Mouse (Mus musculus): Measurements from ENCODE around the gene Ankrd54.
"Not testable (repeated sequence)": the region's sequence is repeated elsewhere in the genome, so short reads cannot be mapped to it uniquely, and the experiment has no call there.

The Ankrd54 gene

DNA sequence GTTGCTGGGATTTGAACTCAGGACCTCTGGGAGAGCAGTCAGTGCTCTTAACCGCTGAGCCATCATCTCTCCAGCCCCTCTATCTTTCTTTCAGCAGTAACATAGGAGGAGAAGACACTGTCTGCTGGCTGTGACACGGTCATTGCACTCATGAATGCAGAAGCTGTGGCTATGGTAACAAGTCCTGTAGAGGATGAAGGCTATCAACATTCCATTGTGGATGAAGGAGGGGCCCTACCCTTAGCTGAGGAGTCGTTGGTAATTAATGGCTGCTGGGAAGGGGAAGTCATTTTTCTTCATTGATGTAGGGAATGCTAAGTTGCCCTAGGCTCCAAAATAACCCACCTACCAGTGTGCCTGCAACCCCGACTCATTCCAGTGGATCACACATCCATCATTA is 44.5 kb downstream of the Ankrd54 start:
- DNase-seq (ENCODE audit: low read depth in 1 of 2, low spot score in 2 of 2), result no peak

- no peak for DNase-seq (ENCODE audit: low read depth in 1 of 2, low spot score in 2 of 2)
Observed at GRCm38 (mm10) chr15:79013382-79013781, 49.3 kb downstream of the Ankrd54 start.

DNA sequence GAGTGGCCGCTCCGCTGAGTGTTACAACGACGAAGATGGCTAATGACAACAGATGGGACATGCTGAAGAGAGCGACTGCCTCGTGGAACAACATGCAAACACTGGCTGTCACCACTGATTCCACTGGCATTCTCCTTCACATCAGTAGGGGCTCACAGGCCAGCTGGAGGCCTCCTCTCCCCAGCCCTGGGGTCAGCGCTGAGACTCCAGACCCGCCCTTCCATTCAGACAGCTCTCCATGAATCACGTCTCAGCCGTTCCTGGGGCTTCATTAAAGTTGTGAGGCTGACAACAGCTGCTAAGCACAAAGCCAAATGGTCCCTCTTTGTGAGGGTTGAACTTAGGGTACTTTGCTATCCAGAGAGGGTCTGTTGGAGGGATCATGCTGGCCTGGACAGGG is 51.1 kb downstream of the Ankrd54 start:
- no peak for DNase-seq (ENCODE audit: low read depth in 1 of 2, low spot score in 2 of 2)

GRCm38 (mm10) chr15:79009734-79010133 is 53.0 kb downstream of the Ankrd54 start:
- no peak for DNase-seq (ENCODE audit: low read depth in 1 of 2, low spot score in 2 of 2)

GRCm38 (mm10) chr15:79007836-79008235 is 54.9 kb downstream of the Ankrd54 start:
- DNase-seq (ENCODE audit: low read depth in 1 of 2, low spot score in 2 of 2), result not testable (repeated sequence)

- DNase-seq (ENCODE audit: low read depth in 1 of 2, low spot score in 2 of 2), result no peak
Observed at GRCm38 (mm10) chr15:79007059-79007458, 55.6 kb downstream of the Ankrd54 start.

GRCm38 (mm10) chr15:79006638-79007037 is 56.1 kb downstream of the Ankrd54 start:
- no peak for DNase-seq (ENCODE audit: low read depth in 1 of 2, low spot score in 2 of 2)

GRCm38 (mm10) chr15:79005581-79005980 is 57.1 kb downstream of the Ankrd54 start:
- DNase-seq (ENCODE audit: low read depth in 1 of 2, low spot score in 2 of 2), result no peak

All from monocyte, adult 2 months (primary cell).